Mouse (Mus musculus): ENCODE measurements at regions not wholly inside any gene's neighbourhood (a gene's known extent, or its start where the extent isn't known, plus 50 kb on each side); places are given as distances from the start of the nearest gene placed in this dataset.

GRCm38 (mm10) chr15:59805771-59806170 is 210.6 kb downstream of the 4933412E24Rik start:
- DNase-seq, result no peak
- Histone ChIP-seq H3K79me2 (replicated peaks; ENCODE audit: control insufficient read depth, insufficient read depth, low read length) (no peaks in the 10 kb centered on the region), H3K27ac (no peak overlapping the region), H3K27me3 (ENCODE audit: control insufficient read depth, insufficient read depth, low read length) (no peaks in the 10 kb centered on the region), H3K9ac (ENCODE audit: low read depth, low read length) (no peak overlapping the region), H3K36me3 (ENCODE audit: control insufficient read depth, insufficient read depth, low read length) (no peaks in the 10 kb centered on the region), H3K4me3 (no peak overlapping the region), H3K4me1 (ENCODE audit: control insufficient read depth, insufficient read depth, low read length) (no peaks in the 10 kb centered on the region)
- intact Hi-C loops (cut with DNase I), result no loop called here
- no peak for TF ChIP-seq EP300 (IDR thresholded peaks at IDR 0.05; ENCODE audit: insufficient read depth, low read depth, low read length)
- no peak for TF ChIP-seq POLR2A (IDR thresholded peaks at IDR 0.05; ENCODE audit: insufficient read depth, low read depth, low read length)
- TF ChIP-seq CTCF (IDR thresholded peaks at IDR 0.05), result no peak; the same call in 1 of the 2 replicates
- 91% methylated on average over 2 of the region's 2 CpGs for WGBS

- intact Hi-C loops (cut with DNase I), result no loop called here
- WGBS, result 89% methylated on average over 2 of the region's 2 CpGs
- no peaks in the 10 kb centered on the region for H3K79me2 ChIP-seq (replicated peaks; ENCODE audit: control insufficient read depth, insufficient read depth, low read length)
- H3K36me3 ChIP-seq (ENCODE audit: control insufficient read depth, insufficient read depth, low read length), result no peaks in the 10 kb centered on the region
- DNase-seq, result no peak
- TF ChIP-seq CTCF (IDR thresholded peaks at IDR 0.05) (no peak), POLR2A (IDR thresholded peaks at IDR 0.05; ENCODE audit: insufficient read depth, low read depth, low read length) (no peak), EP300 (IDR thresholded peaks at IDR 0.05; ENCODE audit: insufficient read depth, low read depth, low read length) (no peak)
- no peak overlapping the region for H3K4me3 ChIP-seq
- H3K9ac ChIP-seq (ENCODE audit: low read depth, low read length), result no peak overlapping the region
- H3K27me3 ChIP-seq (ENCODE audit: control insufficient read depth, insufficient read depth, low read length), result no peaks in the 10 kb centered on the region
- no peaks in the 10 kb centered on the region for H3K4me1 ChIP-seq (ENCODE audit: control insufficient read depth, insufficient read depth, low read length)
- no peak overlapping the region for H3K27ac ChIP-seq
Observed at GRCm38 (mm10) chr15:59804821-59805220, 211.6 kb downstream of the 4933412E24Rik start.

- no peaks in the 10 kb centered on the region for H3K36me3 ChIP-seq (ENCODE audit: control insufficient read depth, insufficient read depth, low read length)
- no peaks in the 10 kb centered on the region for H3K27me3 ChIP-seq (ENCODE audit: control insufficient read depth, insufficient read depth, low read length)
- WGBS, result 80% methylated on average over 7 of the region's 7 CpGs
Observed at GRCm38 (mm10) chr15:59804394-59804793, 212.0 kb downstream of the 4933412E24Rik start.

GRCm38 (mm10) chr15:59802276-59802675 is 214.1 kb downstream of the 4933412E24Rik start:
- Histone ChIP-seq H3K4me3 (no peak overlapping the region), H3K27me3 (ENCODE audit: control insufficient read depth, insufficient read depth, low read length) (no peaks in the 10 kb centered on the region), H3K9ac (ENCODE audit: low read depth, low read length) (no peak overlapping the region), H3K36me3 (ENCODE audit: control insufficient read depth, insufficient read depth, low read length) (no peaks in the 10 kb centered on the region), H3K4me1 (ENCODE audit: control insufficient read depth, insufficient read depth, low read length) (peaks cover 1% of the 10 kb centered on the region; the same call in 1 of the 2 replicates), H3K79me2 (replicated peaks; ENCODE audit: control insufficient read depth, insufficient read depth, low read length) (no peaks in the 10 kb centered on the region), H3K27ac (no peak overlapping the region)
- intact Hi-C loops (cut with DNase I), result no loop called here
- DNase-seq, result no peak
- no peak for TF ChIP-seq POLR2A (IDR thresholded peaks at IDR 0.05; ENCODE audit: insufficient read depth, low read depth, low read length)
- no peak for TF ChIP-seq CTCF (IDR thresholded peaks at IDR 0.05)
- TF ChIP-seq EP300 (IDR thresholded peaks at IDR 0.05; ENCODE audit: insufficient read depth, low read depth, low read length), result no peak
- WGBS, result 80% methylated on average over 7 of the region's 7 CpGs

More at GRCm38 (mm10) chr15:59804394-59804793, 212.0 kb downstream of the 4933412E24Rik start:
- Histone ChIP-seq H3K27ac (no peak overlapping the region), H3K4me1 (ENCODE audit: control insufficient read depth, insufficient read depth, low read length) (no peaks in the 10 kb centered on the region), H3K79me2 (replicated peaks; ENCODE audit: control insufficient read depth, insufficient read depth, low read length) (no peaks in the 10 kb centered on the region), H3K4me3 (no peak overlapping the region), H3K9ac (ENCODE audit: low read depth, low read length) (no peak overlapping the region)
- TF ChIP-seq POLR2A (IDR thresholded peaks at IDR 0.05; ENCODE audit: insufficient read depth, low read depth, low read length) (no peak), EP300 (IDR thresholded peaks at IDR 0.05; ENCODE audit: insufficient read depth, low read depth, low read length) (no peak), CTCF (IDR thresholded peaks at IDR 0.05) (no peak)
- intact Hi-C loops (cut with DNase I), result no loop called here
- DNase-seq, result no peak

- Histone ChIP-seq H3K27ac (no peak overlapping the region), H3K9ac (ENCODE audit: low read depth, low read length) (no peak overlapping the region), H3K79me2 (replicated peaks; ENCODE audit: control insufficient read depth, insufficient read depth, low read length) (no peaks in the 10 kb centered on the region), H3K4me3 (no peak overlapping the region), H3K36me3 (ENCODE audit: control insufficient read depth, insufficient read depth, low read length) (no peaks in the 10 kb centered on the region), H3K27me3 (ENCODE audit: control insufficient read depth, insufficient read depth, low read length) (no peaks in the 10 kb centered on the region), H3K4me1 (ENCODE audit: control insufficient read depth, insufficient read depth, low read length) (peaks cover 1% of the 10 kb centered on the region; the same call in 1 of the 2 replicates)
- TF ChIP-seq EP300 (IDR thresholded peaks at IDR 0.05; ENCODE audit: insufficient read depth, low read depth, low read length) (no peak), POLR2A (IDR thresholded peaks at IDR 0.05; ENCODE audit: insufficient read depth, low read depth, low read length) (no peak), CTCF (IDR thresholded peaks at IDR 0.05) (no peak)
- WGBS, result 92% methylated on average over 3 of the region's 3 CpGs
- intact Hi-C loops (cut with DNase I), result no loop called here
- no peak for DNase-seq
Observed at GRCm38 (mm10) chr15:59799124-59799815, 217.1 kb downstream of the 4933412E24Rik start.

GRCm38 (mm10) chr15:59798486-59798885 is 217.9 kb downstream of the 4933412E24Rik start:
- TF ChIP-seq POLR2A (IDR thresholded peaks at IDR 0.05; ENCODE audit: insufficient read depth, low read depth, low read length) (no peak), CTCF (IDR thresholded peaks at IDR 0.05) (no peak), EP300 (IDR thresholded peaks at IDR 0.05; ENCODE audit: insufficient read depth, low read depth, low read length) (no peak)
- Histone ChIP-seq H3K27me3 (ENCODE audit: control insufficient read depth, insufficient read depth, low read length) (no peaks in the 10 kb centered on the region), H3K27ac (no peak overlapping the region), H3K79me2 (replicated peaks; ENCODE audit: control insufficient read depth, insufficient read depth, low read length) (no peaks in the 10 kb centered on the region), H3K4me1 (ENCODE audit: control insufficient read depth, insufficient read depth, low read length) (peaks cover 1% of the 10 kb centered on the region; the same call in 1 of the 2 replicates), H3K36me3 (ENCODE audit: control insufficient read depth, insufficient read depth, low read length) (no peaks in the 10 kb centered on the region), H3K4me3 (no peak overlapping the region), H3K9ac (ENCODE audit: low read depth, low read length) (no peak overlapping the region)
- no peak for DNase-seq
- intact Hi-C loops (cut with DNase I), result no loop called here
